Mouse (Mus musculus): ENCODE results near the gene Fbxw5. TPM values are rescaled to one million over a fixed set of nuclear protein-coding genes. Genes with fewer than 3 reads are reported as not detected.

Gene Fbxw5
- polyA plus RNA-seq, 1 experiment from 2014 or later = 112 TPM

GRCm38 (mm10) chr2:25484901-25485647 lies 15.5 kb upstream of the Fbxw5 start:
- Histone ChIP-seq H3K36me3 (no peaks in the 10 kb centered on the region), H3K9ac (replicated peaks) (no peak overlapping the region), H3K27me3 (no peaks in the 10 kb centered on the region; the same call in 1 of the 2 replicates), H3K4me3 (no peak overlapping the region), H3K27ac (replicated peaks) (no peak overlapping the region), H3K9me3 (no peaks in the 10 kb centered on the region), H3K4me2 (replicated peaks) (no peak overlapping the region), H3K4me1 (no peaks in the 10 kb centered on the region)
- no peak for ATAC-seq (ENCODE audit: low FRiP score, low read depth)
- 64% methylated on average over 11 of the region's 11 CpGs for WGBS

- no peaks in the 10 kb centered on the region for H3K36me3 ChIP-seq
- H3K9me3 ChIP-seq = no peaks in the 10 kb centered on the region
- no peak overlapping the region for H3K4me2 ChIP-seq (replicated peaks)
- H3K9ac ChIP-seq (replicated peaks) = no peak overlapping the region
- no peaks in the 10 kb centered on the region for H3K4me1 ChIP-seq
- no peak overlapping the region for H3K4me3 ChIP-seq
- 78% methylated on average over 6 of the region's 6 CpGs for WGBS
- ATAC-seq (ENCODE audit: low FRiP score, low read depth) = no peak
- H3K27ac ChIP-seq (replicated peaks) = no peak overlapping the region
- H3K27me3 ChIP-seq = no peaks in the 10 kb centered on the region
Observed at GRCm38 (mm10) chr2:25487965-25488670, 12.4 kb upstream of the Fbxw5 start.

GRCm38 (mm10) chr2:25488671-25489068 lies 11.9 kb upstream of the Fbxw5 start:
- 78% methylated on average over 7 of the region's 7 CpGs for WGBS
- Histone ChIP-seq H3K9ac (replicated peaks) (no peak overlapping the region), H3K9me3 (no peaks in the 10 kb centered on the region)

GRCm38 (mm10) chr2:25492988-25493387 lies 7.6 kb upstream of the Fbxw5 start:
- Histone ChIP-seq H3K9ac (replicated peaks) (no peak overlapping the region), H3K36me3 (no peaks in the 10 kb centered on the region), H3K9me3 (no peaks in the 10 kb centered on the region), H3K4me3 (no peak overlapping the region), H3K27me3 (no peaks in the 10 kb centered on the region), H3K4me1 (no peaks in the 10 kb centered on the region), H3K4me2 (replicated peaks) (no peak overlapping the region), H3K27ac (replicated peaks) (no peak overlapping the region)
- no peak for ATAC-seq (ENCODE audit: low FRiP score, low read depth)
- WGBS = 86% methylated on average over 5 of the region's 5 CpGs

More at GRCm38 (mm10) chr2:25488671-25489068, 11.9 kb upstream of the Fbxw5 start:
- no peaks in the 10 kb centered on the region for H3K27me3 ChIP-seq
- no peak for ATAC-seq (ENCODE audit: low FRiP score, low read depth)
- H3K4me1 ChIP-seq = no peaks in the 10 kb centered on the region
- H3K4me2 ChIP-seq (replicated peaks) = no peak overlapping the region
- H3K36me3 ChIP-seq = no peaks in the 10 kb centered on the region
- H3K27ac ChIP-seq (replicated peaks) = no peak overlapping the region
- no peak overlapping the region for H3K4me3 ChIP-seq

GRCm38 (mm10) chr2:25493476-25493961 lies 7.0 kb upstream of the Fbxw5 start, which contains the start of gene Lcn12:
Gene Lcn12 (minus strand): TSS chr2:25493911.
- Histone ChIP-seq H3K4me3 (no peak within 1 kb of the TSS), H3K36me3 (no peaks in the 10 kb centered on the region), H3K27me3 (no peaks in the 10 kb centered on the region), H3K9me3 (no peaks in the 10 kb centered on the region), H3K27ac (replicated peaks) (no peak within 1 kb of the TSS), H3K4me1 (no peaks in the 10 kb centered on the region), H3K9ac (replicated peaks) (no peak within 1 kb of the TSS), H3K4me2 (replicated peaks) (no peak within 1 kb of the TSS)
- 85% methylated on average over 5 of the region's 5 CpGs for WGBS
- ATAC-seq (ENCODE audit: low FRiP score, low read depth) = no peak

- WGBS = 49% methylated on average over 4 of the region's 4 CpGs
- Histone ChIP-seq H3K4me1 (peaks cover 9% of the 10 kb centered on the region), H3K27ac (replicated peaks) (no peak overlapping the region), H3K27me3 (no peaks in the 10 kb centered on the region), H3K36me3 (no peaks in the 10 kb centered on the region), H3K4me2 (replicated peaks) (no peak overlapping the region), H3K9me3 (no peaks in the 10 kb centered on the region), H3K4me3 (no peak overlapping the region), H3K9ac (replicated peaks) (no peak overlapping the region)
- ATAC-seq (ENCODE audit: low FRiP score, low read depth) = no peak
Observed at GRCm38 (mm10) chr2:25496462-25496861, 4.1 kb upstream of the Fbxw5 start.

GRCm38 (mm10) chr2:25497846-25498575 lies 2.5 kb upstream of the Fbxw5 start:
- 60% methylated on average over 6 of the region's 6 CpGs for WGBS
- H3K4me1 ChIP-seq = peaks cover 16% of the 10 kb centered on the region
- H3K4me2 ChIP-seq (replicated peaks) = no peak overlapping the region
- H3K27me3 ChIP-seq = no peaks in the 10 kb centered on the region
- H3K9ac ChIP-seq (replicated peaks) = no peak overlapping the region
- H3K27ac ChIP-seq (replicated peaks) = no peak overlapping the region
- no peak overlapping the region for H3K4me3 ChIP-seq
- no peaks in the 10 kb centered on the region for H3K9me3 ChIP-seq
- H3K36me3 ChIP-seq = peaks cover 8% of the 10 kb centered on the region
- no peak for ATAC-seq (ENCODE audit: low FRiP score, low read depth)

GRCm38 (mm10) chr2:25498622-25499478 lies 1.7 kb upstream of the Fbxw5 start:
- Histone ChIP-seq H3K4me1 (peaks cover 16% of the 10 kb centered on the region), H3K36me3 (peaks cover 16% of the 10 kb centered on the region), H3K27ac (replicated peaks) (no peak overlapping the region), H3K9ac (replicated peaks) (no peak overlapping the region), H3K9me3 (no peaks in the 10 kb centered on the region), H3K27me3 (no peaks in the 10 kb centered on the region), H3K4me3 (no peak overlapping the region), H3K4me2 (replicated peaks) (no peak overlapping the region)
- WGBS = 75% methylated on average over 15 of the region's 15 CpGs
- ATAC-seq (ENCODE audit: low FRiP score, low read depth) = no peak

- peak overlapping the region; percentile 57 for H3K4me2 ChIP-seq (replicated peaks)
- WGBS = 72% methylated on average over 6 of the region's 6 CpGs
- no peaks in the 10 kb centered on the region for H3K9me3 ChIP-seq
- ATAC-seq (ENCODE audit: low FRiP score, low read depth) = peak; percentile 61; the same call in 1 of the 2 replicates
- H3K36me3 ChIP-seq = peaks cover 29% of the 10 kb centered on the region
- peak overlapping the region; percentile 89 for H3K9ac ChIP-seq (replicated peaks)
- peak overlapping the region; percentile 66 for H3K4me3 ChIP-seq
- H3K27me3 ChIP-seq = no peaks in the 10 kb centered on the region
- no peak overlapping the region for H3K27ac ChIP-seq (replicated peaks)
- peaks cover 16% of the 10 kb centered on the region for H3K4me1 ChIP-seq
Observed at GRCm38 (mm10) chr2:25500071-25500575, 427 bp upstream of the Fbxw5 start.

- H3K9me3 ChIP-seq = no peaks in the 10 kb centered on the region
- H3K36me3 ChIP-seq = peaks cover 42% of the 10 kb centered on the region
- peak within 1 kb of the TSS; percentile 66 for H3K4me3 ChIP-seq
- peak within 1 kb of the TSS; percentile 92 for H3K4me2 ChIP-seq (replicated peaks)
- H3K27me3 ChIP-seq = no peaks in the 10 kb centered on the region
- WGBS = 79% methylated on average over 20 of the region's 20 CpGs
- no peak for ATAC-seq (ENCODE audit: low FRiP score, low read depth)
- peak within 1 kb of the TSS; percentile 89 for H3K9ac ChIP-seq (replicated peaks)
- peak within 1 kb of the TSS; percentile 52 for H3K27ac ChIP-seq (replicated peaks)
- H3K4me1 ChIP-seq = peaks cover 16% of the 10 kb centered on the region
Observed at GRCm38 (mm10) chr2:25501593-25502486, 1.3 kb downstream of the Fbxw5 start, which contains the start of gene C8g. Gene C8g (minus strand): TSS chr2:25501719.
